Mouse (Mus musculus) ES-Bruce4 (cell line): ENCODE data around the gene Eif2b4. TPM values are rescaled to one million over a fixed set of nuclear protein-coding genes. Genes with fewer than 3 reads are reported as not detected.

Experiments used
- H3K27ac ChIP-seq: 2 replicates; pipeline ENCODE4 v1.5.1; 2012; ENCODE audit warnings: low read length, inconsistent platforms; ENCODE audit not compliant: insufficient read depth
- H3K27me3 ChIP-seq: 2 replicates; pipeline ENCODE4 v1.6.1; 2012; ENCODE audit warnings: mild to moderate bottlenecking, low read length, inconsistent platforms; ENCODE audit not compliant: control insufficient read depth, poor library complexity, insufficient read depth, severe bottlenecking
- H3K36me3 ChIP-seq: 2 replicates; pipeline ENCODE4 v1.6.1; 2012; ENCODE audit warnings: inconsistent platforms, mild to moderate bottlenecking, low read length, moderate library complexity; ENCODE audit not compliant: control insufficient read depth, poor library complexity, insufficient read depth, severe bottlenecking
- H3K4me1 ChIP-seq: one replicate; pipeline ENCODE4 v1.8.1; 2011; ENCODE audit warnings: low read length; ENCODE audit not compliant: control insufficient read depth, insufficient read depth
- H3K4me3 ChIP-seq: 2 replicates; pipeline ENCODE4 v1.5.1; 2011; ENCODE audit warnings: low read depth, mild to moderate bottlenecking, low read length
- H3K9ac ChIP-seq: 2 replicates; pipeline ENCODE4 v1.6.1; 2012; ENCODE audit warnings: low read depth, mild to moderate bottlenecking, inconsistent platforms; ENCODE audit not compliant: poor library complexity, severe bottlenecking
- H3K9me3 ChIP-seq: replicated peaks from 2 replicates; pipeline ENCODE4 v1.6.1; 2012; ENCODE audit warnings: mild to moderate bottlenecking, low read length, inconsistent platforms; ENCODE audit not compliant: control insufficient read depth, poor library complexity, insufficient read depth, severe bottlenecking
- CTCF ChIP-seq: IDR thresholded peaks from one replicate; pipeline ENCODE4 v1.8.1; 2011; ENCODE audit warnings: low read depth, low read length
- EP300 ChIP-seq: IDR thresholded peaks from 2 replicates; pipeline ENCODE4 v1.6.1; 2011; ENCODE audit warnings: low read depth, low read length; ENCODE audit not compliant: insufficient read depth
- POLR2A ChIP-seq: IDR thresholded peaks from one replicate; pipeline ENCODE4 v1.8.1; 2011; ENCODE audit warnings: low read length; ENCODE audit not compliant: insufficient read depth
- polyA plus RNA-seq: library from polyadenylated mRNA; stranded (reverse); fragments of >200 nt; gene quantifications from 2 replicates; pipeline ENCODE4 v1.2.4, GENCODE M21; 2011; ENCODE audit warnings: low read depth; ENCODE audit not compliant: missing spikeins, insufficient read depth, insufficient read length

The Eif2b4 gene
- polyA plus RNA-seq, 1 experiment: 45.2 TPM

DNA sequence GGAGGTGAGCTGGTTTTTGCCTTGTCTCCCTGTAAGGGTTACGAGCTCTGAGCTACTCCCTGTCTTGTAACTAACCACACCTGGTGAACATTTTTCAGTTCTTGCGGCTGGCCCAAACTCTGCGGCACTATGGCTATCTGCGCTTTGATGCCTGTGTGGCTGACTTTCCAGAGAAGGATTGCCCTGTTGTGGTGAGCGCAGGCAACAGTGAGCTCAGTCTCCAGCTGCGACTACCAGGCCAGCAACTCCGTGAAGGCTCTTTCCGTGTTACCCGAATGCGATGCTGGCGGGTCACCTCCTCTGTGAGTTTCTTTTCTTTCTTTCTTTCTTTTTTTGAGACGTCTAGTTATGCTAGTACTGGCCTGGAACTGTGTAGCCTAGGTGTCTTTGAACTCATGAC, 3.8 kb upstream of the Eif2b4 start:
- no peaks in the 10 kb centered on the region for H3K27me3 ChIP-seq
- H3K36me3 ChIP-seq: peaks cover 44% of the 10 kb centered on the region
- no peaks in the 10 kb centered on the region for H3K9me3 ChIP-seq
- H3K4me3 ChIP-seq: no peak overlapping the region
- TF ChIP-seq POLR2A: no peak
- no peak for TF ChIP-seq CTCF
- TF ChIP-seq EP300: no peak
- no peaks in the 10 kb centered on the region for H3K4me1 ChIP-seq
- H3K9ac ChIP-seq: no peak overlapping the region
- no peak overlapping the region for H3K27ac ChIP-seq

DNA sequence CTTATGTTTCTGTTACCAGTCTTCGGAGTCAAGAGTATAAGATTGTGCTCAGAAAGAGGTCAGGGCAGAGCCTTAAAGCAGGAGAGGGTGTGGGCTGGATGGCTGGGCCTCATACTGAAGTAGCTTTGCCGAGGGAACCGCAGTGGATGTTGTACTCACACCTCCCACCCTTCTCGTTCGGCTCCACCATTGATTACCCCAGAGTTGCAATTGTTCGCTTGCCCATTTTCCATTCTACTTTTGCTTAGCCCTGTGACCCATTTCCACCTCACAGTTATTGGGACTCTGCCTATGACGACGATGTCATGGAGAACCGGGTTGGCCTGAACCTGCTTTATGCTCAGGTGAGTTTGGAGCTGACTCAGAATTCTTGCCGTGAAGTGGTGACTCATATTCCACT, 3.0 kb upstream of the Eif2b4 start:
- Histone ChIP-seq H3K9me3 (no peaks in the 10 kb centered on the region), H3K27me3 (no peaks in the 10 kb centered on the region), H3K36me3 (peaks cover 44% of the 10 kb centered on the region), H3K4me3 (no peak overlapping the region), H3K27ac (no peak overlapping the region), H3K9ac (no peak overlapping the region), H3K4me1 (no peaks in the 10 kb centered on the region)
- TF ChIP-seq POLR2A (no peak), CTCF (no peak), EP300 (no peak)

DNA sequence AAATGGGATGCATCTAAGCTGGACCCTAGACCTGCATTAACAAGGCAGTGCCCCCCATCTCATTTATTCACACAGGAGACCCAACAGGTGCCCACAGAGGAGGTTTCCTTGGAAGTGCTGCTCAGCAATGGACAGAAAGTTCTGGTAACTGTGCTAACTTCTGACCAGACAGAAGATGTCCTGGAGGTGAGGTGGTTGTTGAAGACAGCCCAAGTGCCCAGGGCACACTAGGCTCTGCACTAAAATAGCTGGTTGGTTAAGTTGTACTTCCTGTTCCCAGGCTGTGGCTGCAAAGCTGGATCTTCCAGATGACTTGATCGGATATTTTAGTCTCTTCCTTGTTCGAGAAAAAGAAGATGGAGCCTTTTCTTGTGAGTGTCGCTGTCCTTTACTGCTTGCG, 2.4 kb upstream of the Eif2b4 start:
- Histone ChIP-seq H3K4me1 (no peaks in the 10 kb centered on the region), H3K36me3 (peaks cover 44% of the 10 kb centered on the region), H3K4me3 (no peak overlapping the region), H3K27me3 (no peaks in the 10 kb centered on the region), H3K9me3 (no peaks in the 10 kb centered on the region), H3K27ac (no peak overlapping the region), H3K9ac (no peak overlapping the region)
- TF ChIP-seq EP300: no peak
- no peak for TF ChIP-seq POLR2A
- TF ChIP-seq CTCF: no peak

DNA sequence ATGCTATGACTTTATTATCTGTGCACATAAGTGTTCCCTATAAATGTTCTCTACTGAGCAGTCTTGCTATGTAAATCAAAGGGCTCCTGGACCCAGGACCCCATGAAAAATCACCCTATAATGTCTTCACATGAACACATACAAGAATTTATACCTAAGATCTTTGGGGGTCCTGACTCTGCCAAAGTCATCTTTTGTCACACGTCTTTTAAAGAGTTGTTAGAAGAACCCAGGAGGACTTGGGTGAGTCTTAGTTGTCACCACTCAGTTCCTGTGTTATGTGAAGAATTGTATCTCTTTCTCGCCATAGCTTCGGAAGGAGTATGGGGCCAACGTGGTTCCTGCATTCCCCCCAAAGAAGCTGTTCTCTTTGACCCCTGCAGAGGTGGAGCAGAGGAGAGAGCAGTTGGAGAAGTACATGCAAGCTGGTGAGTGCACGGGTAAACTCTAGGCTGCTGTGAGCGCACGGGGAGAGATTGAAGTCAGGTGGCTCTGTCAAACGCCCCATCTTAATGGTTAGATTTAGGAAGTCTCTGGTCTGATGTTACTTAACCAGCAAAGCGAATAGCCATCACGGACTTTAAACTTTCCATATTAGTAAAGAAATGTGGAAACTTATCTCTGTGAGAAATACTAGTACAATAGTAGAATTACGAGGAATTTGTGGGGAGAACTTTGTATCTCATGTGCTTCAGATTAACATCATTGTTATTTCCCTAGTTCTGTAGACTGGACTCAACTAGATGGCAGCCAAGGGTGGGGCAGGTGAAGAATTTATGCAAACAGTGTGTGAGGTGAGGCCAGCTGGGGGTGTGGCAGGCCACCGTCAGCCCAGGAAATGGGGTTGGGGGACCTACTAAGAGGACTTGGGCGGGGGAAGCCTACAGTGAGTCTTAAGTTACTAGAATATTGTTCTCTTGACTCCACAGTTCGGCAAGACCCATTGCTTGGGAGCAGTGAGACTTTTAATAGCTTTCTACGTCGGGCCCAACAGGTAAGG, 1.6 kb upstream of the Eif2b4 start:
- peaks cover 42% of the 10 kb centered on the region for H3K36me3 ChIP-seq
- no peaks in the 10 kb centered on the region for H3K9me3 ChIP-seq
- H3K9ac ChIP-seq: no peak overlapping the region; the same call in 1 of the 2 replicates
- H3K4me3 ChIP-seq: no peak overlapping the region
- TF ChIP-seq EP300 (no peak), POLR2A (no peak), CTCF (no peak)
- no peaks in the 10 kb centered on the region for H3K4me1 ChIP-seq
- no peaks in the 10 kb centered on the region for H3K27me3 ChIP-seq
- peak overlapping the region; percentile 8; the same call in 1 of the 2 replicates for H3K27ac ChIP-seq

DNA sequence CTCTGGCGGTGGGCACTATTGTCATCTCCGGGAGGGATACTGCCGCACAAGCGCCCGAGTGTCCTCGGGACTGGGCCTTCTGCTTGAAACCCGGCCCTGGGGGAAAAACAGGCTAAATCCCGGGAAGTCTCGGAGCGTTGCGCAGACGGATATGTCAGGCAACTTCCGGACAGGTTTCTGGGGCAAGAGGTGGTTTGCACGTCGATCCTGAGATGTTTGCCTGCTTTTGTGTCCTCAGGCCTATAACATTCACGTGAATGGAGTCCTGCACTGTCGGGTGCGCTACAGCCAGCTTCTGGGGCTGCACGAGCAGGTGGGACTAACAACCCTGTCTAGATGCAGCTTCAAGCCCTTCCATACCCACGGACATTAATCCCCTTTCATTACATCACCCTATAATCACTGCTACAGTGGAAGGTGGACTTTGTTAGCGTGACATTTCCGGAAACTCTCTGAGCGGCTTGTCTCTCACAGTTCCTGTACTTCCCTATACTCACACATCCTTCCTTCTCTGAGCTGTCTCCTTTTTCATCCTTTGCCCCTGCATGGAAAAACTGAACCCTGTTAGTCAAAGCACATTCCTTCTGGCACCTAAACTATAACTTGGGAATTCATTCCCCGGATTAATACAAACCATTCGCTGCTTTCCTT, 526 bp upstream of the Eif2b4 start:
- no peaks in the 10 kb centered on the region for H3K27me3 ChIP-seq
- H3K9ac ChIP-seq: peak overlapping the region; percentile 71
- no peaks in the 10 kb centered on the region for H3K9me3 ChIP-seq
- H3K4me3 ChIP-seq: peak overlapping the region; percentile 90
- H3K4me1 ChIP-seq: no peaks in the 10 kb centered on the region
- no peak for TF ChIP-seq EP300
- no peak for TF ChIP-seq POLR2A
- no peak for TF ChIP-seq CTCF
- H3K27ac ChIP-seq: 0 out of 2 replicates have a peak overlapping the region, but pooled peaks have one; percentile 12
- peaks cover 32% of the 10 kb centered on the region for H3K36me3 ChIP-seq
